ENCODE assay signal across 9 mouse cellular contexts in the genomic region with DNA sequence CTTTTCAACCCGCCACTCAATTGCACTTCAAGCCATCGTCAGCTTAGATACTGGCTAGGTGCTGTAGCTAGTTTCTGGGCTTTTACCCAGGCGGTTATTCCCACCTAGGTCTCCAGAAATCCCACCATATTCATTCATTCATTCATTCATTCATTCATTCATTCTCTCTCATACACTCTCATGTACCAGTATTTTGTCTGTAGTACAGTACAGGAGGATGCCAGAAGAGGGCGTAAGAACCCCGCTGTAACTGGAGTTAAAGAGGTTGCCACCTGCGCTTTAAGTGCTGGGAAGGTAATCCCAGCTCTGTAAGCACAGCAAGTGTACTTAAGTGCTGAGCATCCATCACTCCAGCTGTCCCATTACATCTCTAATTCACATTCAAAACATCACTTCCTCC. TPM values are rescaled to one million over a fixed set of nuclear protein-coding genes. Genes with fewer than 3 reads are reported as not detected.
DNase-seq lines count a peak whose midpoint lies in the region; ATAC-seq lines count a peak whose summit lies in the region.
"Had no signal": no experiment of that assay in that cellular context is flagged by ENCODE, and none has a peak within 500 bp of the region (broad histone marks: within the 10 kb centered on the region; RNA-seq: fewer than 3 reads in every experiment).

No protein-coding gene starts in this region.

- 43% methylated on average over 6 of the region's 6 CpGs for WGBS in forebrain, embryonic 10.5 days
- 38% methylated on average over 6 of the region's 6 CpGs for WGBS in forebrain, embryonic 11.5 days
- 46% methylated on average over 6 of the region's 6 CpGs for WGBS in limb, embryonic 10.5 days
- WGBS in neural tube, embryonic 15.5 days: 40% methylated on average over 6 of the region's 6 CpGs

- H3K4me2 ChIP-seq in forebrain, embryonic 11.5 days (ENCODE audit: low read depth, low read length, severe bottlenecking): no peak overlapping the region; the same call in 1 of the 2 replicates
- peak overlapping the region; percentile 78 for H3K4me2 ChIP-seq in neural tube, embryonic 15.5 days

- ATAC-seq in forebrain, embryonic 11.5 days (replicated peaks; ENCODE audit: low FRiP score): no peak
- no peak for ATAC-seq in megakaryocyte, adult 5-6 weeks (ENCODE audit: poor library complexity, severe bottlenecking)
- ATAC-seq in neural tube, embryonic 15.5 days (ENCODE audit: low FRiP score): no peak

- DNase-seq in forebrain, embryonic 10.5 days (ENCODE audit: extremely low spot score, low spot score): no peak
- no peak for DNase-seq in forebrain, embryonic 11.5 days (ENCODE audit: low spot score)
- DNase-seq in limb, embryonic 10.5 days (ENCODE audit: low spot score): no peak
- no peak for DNase-seq in urinary bladder, postnatal 4 days (ENCODE audit: low spot score in 2 of 2)
- no peak for DNase-seq in right cerebral cortex, postnatal 36 days (ENCODE audit: low spot score in 2 of 2)

- peaks cover 9% of the 10 kb centered on the region; the same call in 1 of the 2 replicates for H3K27me3 ChIP-seq in forebrain, embryonic 10.5 days (ENCODE audit: poor library complexity, severe bottlenecking)
- H3K27me3 ChIP-seq in forebrain, embryonic 11.5 days (ENCODE audit: control insufficient read depth, insufficient read depth, low read length): no peaks in the 10 kb centered on the region
- H3K27me3 ChIP-seq in megakaryocyte, embryonic 14.5 days (replicated peaks): no peaks in the 10 kb centered on the region
- H3K27me3 ChIP-seq in limb, embryonic 10.5 days (ENCODE audit: low read depth, poor library complexity, severe bottlenecking): 0 out of 2 replicates have a peak, but pooled peaks cover 9% of the 10 kb centered on the region
- H3K27me3 ChIP-seq in neural tube, embryonic 15.5 days (replicated peaks): no peaks in the 10 kb centered on the region
- H3K27me3 ChIP-seq: heart, embryonic 15.5 days had no signal

- 0 out of 2 replicates have a peak overlapping the region, but pooled peaks have one; percentile 98 for H3K27ac ChIP-seq in forebrain, embryonic 10.5 days
- no peak overlapping the region for H3K27ac ChIP-seq in forebrain, embryonic 11.5 days (ENCODE audit: low read depth, low read length)
- no peak overlapping the region for H3K27ac ChIP-seq in limb, embryonic 10.5 days
- 0 out of 2 replicates have a peak overlapping the region, but pooled peaks have one; percentile 94 for H3K27ac ChIP-seq in neural tube, embryonic 15.5 days (replicated peaks)

- no peak overlapping the region for H3K9ac ChIP-seq in forebrain, embryonic 11.5 days (ENCODE audit: low read length)
- no peak overlapping the region for H3K9ac ChIP-seq in neural tube, embryonic 15.5 days (replicated peaks)

- peaks cover 75% of the 10 kb centered on the region for H3K4me1 ChIP-seq in forebrain, embryonic 10.5 days
- H3K4me1 ChIP-seq in forebrain, embryonic 11.5 days (replicated peaks; ENCODE audit: control insufficient read depth, insufficient read depth, low read length): peaks cover 22% of the 10 kb centered on the region
- H3K4me1 ChIP-seq in megakaryocyte, embryonic 14.5 days: peaks cover 80% of the 10 kb centered on the region
- peaks cover 52% of the 10 kb centered on the region for H3K4me1 ChIP-seq in limb, embryonic 10.5 days
- peaks cover 68% of the 10 kb centered on the region for H3K4me1 ChIP-seq in neural tube, embryonic 15.5 days

- H3K9me3 ChIP-seq in forebrain, embryonic 10.5 days: no peaks in the 10 kb centered on the region
- H3K9me3 ChIP-seq in forebrain, embryonic 11.5 days (ENCODE audit: control insufficient read depth, low read length): no peaks in the 10 kb centered on the region
- no peaks in the 10 kb centered on the region for H3K9me3 ChIP-seq in megakaryocyte, embryonic 14.5 days
- H3K9me3 ChIP-seq in limb, embryonic 10.5 days (replicated peaks): no peaks in the 10 kb centered on the region
- H3K9me3 ChIP-seq in neural tube, embryonic 15.5 days (replicated peaks): no peaks in the 10 kb centered on the region
- H3K9me3 ChIP-seq: heart, embryonic 15.5 days had no signal

- H3K36me3 ChIP-seq in forebrain, embryonic 10.5 days (replicated peaks): peaks cover 20% of the 10 kb centered on the region
- no peaks in the 10 kb centered on the region; the same call in 1 of the 2 replicates for H3K36me3 ChIP-seq in forebrain, embryonic 11.5 days (ENCODE audit: control insufficient read depth, insufficient read depth, low read length)
- peaks cover 24% of the 10 kb centered on the region for H3K36me3 ChIP-seq in megakaryocyte, embryonic 14.5 days (replicated peaks; ENCODE audit: low read length)
- H3K36me3 ChIP-seq in limb, embryonic 10.5 days: peaks cover 18% of the 10 kb centered on the region
- peaks cover 8% of the 10 kb centered on the region; the same call in 1 of the 2 replicates for H3K36me3 ChIP-seq in neural tube, embryonic 15.5 days
- H3K36me3 ChIP-seq: heart, embryonic 15.5 days had no signal

- H3K4me3 ChIP-seq in forebrain, embryonic 10.5 days: peak overlapping the region; percentile 73; the same call in 1 of the 2 replicates
- H3K4me3 ChIP-seq in forebrain, embryonic 11.5 days (ENCODE audit: low read depth, low read length): no peak overlapping the region
- peak overlapping the region; percentile 93 for H3K4me3 ChIP-seq in megakaryocyte, embryonic 14.5 days (replicated peaks)
- peak overlapping the region; percentile 78; the same call in 1 of the 2 replicates for H3K4me3 ChIP-seq in limb, embryonic 10.5 days
- H3K4me3 ChIP-seq in neural tube, embryonic 15.5 days (replicated peaks): no peak overlapping the region

RNA-seq across cellular contexts. Expression of gene Thtpa, which starts 0.7 kb away (rescaled TPM):
- 30.5 and 31.4 TPM in 2 replicates for polyA plus RNA-seq in forebrain, embryonic 10.5 days (2016; fragmentation: Nextera tagmentation; extraction: Ambion mirVana)
- polyA plus RNA-seq in forebrain, embryonic 11.5 days (2014; fragmentation: Nextera tagmentation; extraction: Ambion mirVana): 28.6 and 31.1 TPM in 2 replicates
- 2.4 and 2.9 TPM in 2 replicates for polyA plus RNA-seq in megakaryocyte, embryonic 14.5 days (2012; ENCODE audit: insufficient read depth, low replicate concordance)
- total RNA-seq in megakaryocyte, adult 5-6 weeks (2015): 5.4 and 6.9 TPM in 2 replicates
- 5.9 and 7.2 TPM in 2 replicates for total RNA-seq in megakaryocyte, adult 5-6 weeks (2017)
- 22.0 and 25.6 TPM in 2 replicates for polyA plus RNA-seq in limb, embryonic 10.5 days (2016; fragmentation: Nextera tagmentation; extraction: Ambion mirVana)
- 27.9 and 31.6 TPM in 2 replicates for polyA plus RNA-seq in neural tube, embryonic 15.5 days (2015; fragmentation: Nextera tagmentation; extraction: Ambion mirVana)

RNA-seq across cellular contexts. Expression of gene Zfhx2, which starts 1.8 kb away (rescaled TPM):
- polyA plus RNA-seq in forebrain, embryonic 10.5 days (2016; fragmentation: Nextera tagmentation; extraction: Ambion mirVana): 8.1 and 9.2 TPM in 2 replicates
- 15.9 TPM in 2 replicates for polyA plus RNA-seq in forebrain, embryonic 11.5 days (2014; fragmentation: Nextera tagmentation; extraction: Ambion mirVana)
- polyA plus RNA-seq in megakaryocyte, embryonic 14.5 days (2012; ENCODE audit: insufficient read depth, low replicate concordance): 10.0 and 16.4 TPM in 2 replicates
- total RNA-seq in megakaryocyte, adult 5-6 weeks (2015): 2.0 and 2.1 TPM in 2 replicates
- total RNA-seq in megakaryocyte, adult 5-6 weeks (2017): 1.1 and 1.3 TPM in 2 replicates
- polyA plus RNA-seq in limb, embryonic 10.5 days (2016; fragmentation: Nextera tagmentation; extraction: Ambion mirVana): 4.1 and 5.6 TPM in 2 replicates
- 20.3 and 24.5 TPM in 2 replicates for polyA plus RNA-seq in neural tube, embryonic 15.5 days (2015; fragmentation: Nextera tagmentation; extraction: Ambion mirVana)

RNA-seq across cellular contexts. Expression of gene Ap1g2, which starts 12.5 kb away (rescaled TPM):
- 16.4 and 18.5 TPM in 2 replicates for polyA plus RNA-seq in forebrain, embryonic 10.5 days (2016; fragmentation: Nextera tagmentation; extraction: Ambion mirVana)
- 13.9 and 14.8 TPM in 2 replicates for polyA plus RNA-seq in forebrain, embryonic 11.5 days (2014; fragmentation: Nextera tagmentation; extraction: Ambion mirVana)
- polyA plus RNA-seq in megakaryocyte, embryonic 14.5 days (2012; ENCODE audit: insufficient read depth, low replicate concordance): 8.5 and 13.4 TPM in 2 replicates
- 43.2 and 46.7 TPM in 2 replicates for total RNA-seq in megakaryocyte, adult 5-6 weeks (2015)
- total RNA-seq in megakaryocyte, adult 5-6 weeks (2017): 11.8 and 18.3 TPM in 2 replicates
- 10.6 and 12.5 TPM in 2 replicates for polyA plus RNA-seq in limb, embryonic 10.5 days (2016; fragmentation: Nextera tagmentation; extraction: Ambion mirVana)
- polyA plus RNA-seq in neural tube, embryonic 15.5 days (2015; fragmentation: Nextera tagmentation; extraction: Ambion mirVana): 6.2 and 12.4 TPM in 2 replicates

RNA-seq across cellular contexts. Expression of gene Jph4, which starts 22.8 kb away (rescaled TPM):
- 0.31 and 0.56 TPM in 2 replicates for polyA plus RNA-seq in forebrain, embryonic 10.5 days (2016; fragmentation: Nextera tagmentation; extraction: Ambion mirVana)
- 2.9 and 3.7 TPM in 2 replicates for polyA plus RNA-seq in forebrain, embryonic 11.5 days (2014; fragmentation: Nextera tagmentation; extraction: Ambion mirVana)
- 0.21 and 1.4 TPM in 2 replicates for polyA plus RNA-seq in megakaryocyte, embryonic 14.5 days (2012; ENCODE audit: insufficient read depth, low replicate concordance)
- not detected in 2 replicates for total RNA-seq in megakaryocyte, adult 5-6 weeks (2015)
- not detected in 2 replicates for total RNA-seq in megakaryocyte, adult 5-6 weeks (2017)
- polyA plus RNA-seq in limb, embryonic 10.5 days (2016; fragmentation: Nextera tagmentation; extraction: Ambion mirVana): 0.03 and 0.08 TPM in 2 replicates
- 30.6 and 37.0 TPM in 2 replicates for polyA plus RNA-seq in neural tube, embryonic 15.5 days (2015; fragmentation: Nextera tagmentation; extraction: Ambion mirVana)

Comparison
In these comparisons a context has a peak if more than half of its experiments do, and no peak if none do; other contexts are left out.
1. H3K27ac ChIP-seq: peak in forebrain, embryonic 10.5 days (single experiment) and neural tube, embryonic 15.5 days (single experiment); none in forebrain, embryonic 11.5 days (single experiment) and limb, embryonic 10.5 days (single experiment).
2. H3K4me3 ChIP-seq: peak in forebrain, embryonic 10.5 days (single experiment), megakaryocyte, embryonic 14.5 days (single experiment) and limb, embryonic 10.5 days (single experiment); none in forebrain, embryonic 11.5 days (single experiment) and neural tube, embryonic 15.5 days (single experiment).